Mouse (Mus musculus) CH12.LX (cell line): ENCODE data around the gene Gle1.

Experiments
- CTCF ChIP-seq, 2 experiments: IDR thresholded peaks in 1 of 2; conservative IDR thresholded peaks in 1 of 2; 2 replicates each; pipeline ENCODE4 v1.5.1; 2011 to 2012; ENCODE audit warnings: low read depth in 2 of 2, low read length in 2 of 2, improper control_type of control experiment in 1 of 2, inconsistent platforms in 1 of 2, mild to moderate bottlenecking in 1 of 2, moderate library complexity in 1 of 2
- E2F4 ChIP-seq: IDR thresholded peaks from 2 replicates; pipeline ENCODE4 v1.6.1; 2011; ENCODE audit warnings: low read depth, low read length, improper control_type of control experiment; ENCODE audit not compliant: insufficient replicate concordance
- ELF1 ChIP-seq: IDR thresholded peaks from 2 replicates; pipeline ENCODE4 v1.6.1; 2014; ENCODE audit warnings: low read depth, mild to moderate bottlenecking, inconsistent platforms, low read length, improper control_type of control experiment
- EP300 ChIP-seq: IDR thresholded peaks from 2 replicates; pipeline ENCODE4 v1.6.1; 2011; ENCODE audit warnings: low read length, improper control_type of control experiment
- JUN ChIP-seq: IDR thresholded peaks from 2 replicates; pipeline ENCODE4 v1.6.1; 2011; ENCODE audit warnings: low read depth, mild to moderate bottlenecking, low read length, improper control_type of control experiment, moderate library complexity; ENCODE audit not compliant: insufficient read depth
- MAX ChIP-seq: IDR thresholded peaks from 2 replicates; pipeline ENCODE4 v1.6.1; 2011; ENCODE audit warnings: low read length, improper control_type of control experiment
- NRF1 ChIP-seq: IDR thresholded peaks from 2 replicates; pipeline ENCODE4 v1.6.1; 2014; ENCODE audit warnings: low read depth, mild to moderate bottlenecking, inconsistent platforms, low read length, improper control_type of control experiment, moderate library complexity
- POLR2A ChIP-seq: IDR thresholded peaks from 2 replicates; pipeline ENCODE4 v1.6.1; 2011; ENCODE audit warnings: low read depth, mild to moderate bottlenecking, improper control_type of control experiment, low read length
- POLR2AphosphoS2 ChIP-seq: IDR thresholded peaks from 2 replicates; pipeline ENCODE4 v1.6.1; 2011; ENCODE audit warnings: low read depth, low read length, improper control_type of control experiment
- SIN3A ChIP-seq: IDR thresholded peaks from 2 replicates; pipeline ENCODE4 v1.6.1; 2012; ENCODE audit warnings: low read length, improper control_type of control experiment, inconsistent platforms
- TBP ChIP-seq: conservative IDR thresholded peaks from 2 replicates; pipeline ENCODE4 v1.6.1; 2011; ENCODE audit warnings: low read depth, low read length, improper control_type of control experiment
- ZKSCAN1 ChIP-seq: IDR thresholded peaks from 2 replicates; pipeline ENCODE4 v1.6.1; 2012; ENCODE audit warnings: low read depth, inconsistent platforms, low read length, improper control_type of control experiment, borderline replicate concordance
- ZNF384 ChIP-seq: IDR thresholded peaks from 2 replicates; pipeline ENCODE4 v1.6.1; 2012; ENCODE audit warnings: low read depth, low read length, improper control_type of control experiment, inconsistent platforms

GRCm38 (mm10) chr2:29902194-29902593, 33.0 kb upstream of the Gle1 start:
- TF ChIP-seq ZNF384 (no peak), CTCF (conservative IDR thresholded peaks at IDR 0.05 in 1 of 2, IDR thresholded peaks at IDR 0.05 in 1 of 2; ENCODE audit: low read depth in 2 of 2, low read length in 2 of 2) (no peak), MAX (no peak), POLR2A (no peak), POLR2AphosphoS2 (no peak), EP300 (no peak), SIN3A (no peak), JUN (no peak), ELF1 (no peak), TBP (no peak), ZKSCAN1 (no peak), E2F4 (no peak), NRF1 (no peak)
